Mouse (Mus musculus) kidney, embryonic 14.5 days (tissue): Measurements from ENCODE around the gene Prrc2a. TPM values are rescaled to one million over a fixed set of nuclear protein-coding genes. Genes with fewer than 3 reads are reported as not detected.
A peak's percentile ranks its signal among the peaks of the same experiment; 100 is the strongest.

Experiments
- ATAC-seq: fragments of 200-750 bp; cut with Nextera tagmentation; 2 replicates; pipeline ENCODE4 v1.8.0; 2017; ENCODE audit warnings: moderate number of reproducible peaks, mild to moderate bottlenecking, moderate TSS enrichment, moderate library complexity; ENCODE audit not compliant: low FRiP score, low TSS enrichment
- H3K27ac ChIP-seq: fragments of 300-500 bp; sonication (generic); 2 replicates; pipeline ENCODE4 v1.5.1; 2014; ENCODE audit warnings: low read depth, mild to moderate bottlenecking, low read length, moderate library complexity, mixed read lengths
- H3K27me3 ChIP-seq: fragments of 300-500 bp; sonication (generic); 2 replicates; pipeline ENCODE4 v1.6.1; 2014; ENCODE audit warnings: mild to moderate bottlenecking, low read length; ENCODE audit not compliant: control insufficient read depth, insufficient read depth
- H3K36me3 ChIP-seq: fragments of 300-500 bp; sonication (generic); 2 replicates; pipeline ENCODE4 v1.6.1; 2014; ENCODE audit warnings: low read length, mixed read lengths; ENCODE audit not compliant: control insufficient read depth, insufficient read depth
- H3K4me1 ChIP-seq: fragments of 300-500 bp; sonication (generic); 2 replicates; pipeline ENCODE4 v1.6.1; 2014; ENCODE audit warnings: low read length, mixed read lengths; ENCODE audit not compliant: control insufficient read depth, insufficient read depth
- H3K4me2 ChIP-seq: fragments of 300-500 bp; sonication (generic); replicated peaks from 2 replicates; pipeline ENCODE4 v1.6.1; 2014; ENCODE audit warnings: low read depth, mild to moderate bottlenecking, low read length
- H3K4me3 ChIP-seq: fragments of 300-500 bp; sonication (generic); 2 replicates; pipeline ENCODE4 v1.5.1; 2014; ENCODE audit warnings: mild to moderate bottlenecking, low read length
- H3K9ac ChIP-seq: fragments of 300-500 bp; sonication (generic); 2 replicates; pipeline ENCODE4 v1.6.1; 2014; ENCODE audit warnings: low read depth, mild to moderate bottlenecking, low read length, moderate library complexity
- H3K9me3 ChIP-seq: fragments of 300-500 bp; sonication (generic); 2 replicates; pipeline ENCODE4 v1.6.1; 2016; ENCODE audit warnings: low read length; ENCODE audit not compliant: control insufficient read depth
- WGBS: fragments of 180-500 bp; shearing (Covaris S2); extraction: QIAGEN DNeasy Blood & Tissue Kit; methylation state at CpG from one replicate; pipeline ENCODE4 v1.1.7; 2014; 5-methylcytosine and 5-hydroxymethylcytosine counted together
- polyA plus RNA-seq: library from polyadenylated mRNA; unstranded; fragments of >200 nt; fragmentation: Nextera tagmentation; extraction: Ambion mirVana; gene quantifications from 2 replicates; pipeline ENCODE4 v1.2.1, GENCODE M21; 2014

The Prrc2a gene
- polyA plus RNA-seq: 248 and 262 TPM in 2 replicates

DNA sequence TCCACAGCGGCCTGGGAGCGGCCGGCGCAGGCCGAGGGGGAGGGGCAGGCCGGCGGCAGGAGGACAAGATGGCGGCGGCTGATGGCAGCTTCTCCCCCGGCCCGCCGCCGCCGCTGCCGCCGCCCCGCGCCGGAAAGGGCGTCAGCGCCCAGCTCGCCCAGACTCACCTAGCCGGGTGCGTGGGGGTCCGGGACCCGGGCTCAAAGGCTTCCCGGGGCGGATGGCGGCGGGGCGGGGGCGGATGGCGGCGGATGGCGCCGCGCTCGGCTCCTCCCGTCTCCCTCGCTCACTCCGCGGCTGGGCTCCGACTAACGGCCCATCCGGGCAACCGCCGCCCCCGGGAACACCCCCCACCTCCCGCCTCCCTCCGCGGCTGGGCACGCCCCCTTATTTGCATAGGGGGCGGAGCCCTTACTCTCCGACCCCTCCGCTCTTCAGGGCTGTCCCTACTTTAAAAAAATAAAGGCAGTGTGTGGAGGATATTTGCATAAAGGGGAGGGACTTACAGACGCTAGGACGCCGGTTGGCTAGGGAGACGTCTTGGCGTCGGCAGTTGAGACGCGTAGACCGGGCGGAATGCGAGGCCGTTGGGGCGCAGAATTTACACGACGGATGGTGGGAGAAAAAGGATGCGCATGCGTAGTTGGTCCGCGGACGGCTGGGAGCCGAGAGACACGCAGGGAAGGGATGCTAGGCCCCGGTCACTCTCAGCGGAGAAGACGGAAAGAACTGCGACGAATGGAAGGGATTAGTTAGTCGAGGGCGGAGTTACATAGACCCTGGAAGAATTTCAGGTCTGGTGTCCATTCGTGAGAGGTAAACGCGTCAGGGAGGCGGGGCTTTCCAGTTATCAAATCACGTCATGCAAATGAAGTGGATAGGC lies at the start of gene Prrc2a:
Gene Prrc2a, minus strand, starts transcription at position 330 of the 883 bp plus-strand sequence.
- peak; percentile 97 for ATAC-seq

DNA sequence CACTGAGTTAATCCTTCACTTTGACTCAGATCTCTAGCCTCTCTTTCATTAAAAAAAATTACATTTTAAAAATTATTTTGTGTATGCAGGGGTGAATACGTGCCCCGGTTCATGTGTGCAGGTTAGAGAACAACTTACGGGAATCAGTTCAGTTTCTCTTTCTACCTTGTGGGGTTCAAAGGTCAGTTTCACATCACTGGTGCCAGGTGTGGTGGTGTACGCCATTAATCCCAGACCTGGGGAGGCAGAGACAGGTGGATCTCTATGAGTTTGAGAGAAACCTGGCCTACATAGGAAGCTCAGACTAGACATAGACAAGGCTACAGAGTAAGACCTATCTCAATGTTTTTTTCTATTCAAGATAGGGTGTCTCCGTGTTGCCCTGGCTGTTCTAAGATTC lies 48.4 kb upstream of the Prrc2a start:
- H3K4me3 ChIP-seq: no peak overlapping the region
- no peak overlapping the region for H3K4me2 ChIP-seq
- no peak overlapping the region for H3K9ac ChIP-seq
- no peaks in the 10 kb centered on the region for H3K36me3 ChIP-seq
- 88% methylated on average over 5 of the region's 5 CpGs for WGBS
- no peaks in the 10 kb centered on the region for H3K4me1 ChIP-seq
- no peaks in the 10 kb centered on the region for H3K27me3 ChIP-seq
- ATAC-seq: no peak
- H3K27ac ChIP-seq: no peak overlapping the region
- no peaks in the 10 kb centered on the region for H3K9me3 ChIP-seq

More for the DNA sequence above, at the start of gene Prrc2a:
- Histone ChIP-seq H3K27ac (peak within 1 kb of the TSS; percentile 96), H3K9me3 (no peaks in the 10 kb centered on the region), H3K4me1 (peaks cover 20% of the 10 kb centered on the region; the same call in 1 of the 2 replicates), H3K27me3 (no peaks in the 10 kb centered on the region), H3K9ac (peak within 1 kb of the TSS; percentile 97), H3K36me3 (peaks cover 28% of the 10 kb centered on the region), H3K4me2 (peak within 1 kb of the TSS; percentile 98), H3K4me3 (peak within 1 kb of the TSS; percentile 87)
- WGBS: under 1% methylated on average over 66 of the region's 89 CpGs

DNA sequence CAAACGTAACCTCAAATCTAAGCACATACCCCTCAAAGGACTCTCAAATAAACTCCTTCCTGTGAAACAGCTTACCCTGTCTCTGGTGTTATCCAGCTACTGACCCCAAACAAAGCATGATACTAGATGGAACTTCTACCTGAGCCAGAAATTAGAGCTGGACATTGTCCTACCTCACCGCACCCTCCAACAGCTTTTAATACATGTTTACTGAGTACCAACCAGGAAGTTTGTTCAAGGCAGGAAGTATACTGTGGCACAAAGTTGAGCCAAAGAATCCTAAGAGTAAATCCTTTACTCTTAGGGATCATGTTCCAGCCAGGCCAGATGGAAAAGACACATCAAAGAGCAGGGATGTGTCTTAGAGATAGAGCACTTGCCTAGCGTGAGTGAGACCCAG lies 45.9 kb upstream of the Prrc2a start:
- H3K4me2 ChIP-seq: no peak overlapping the region
- no peak overlapping the region for H3K27ac ChIP-seq
- no peaks in the 10 kb centered on the region for H3K36me3 ChIP-seq
- no peak overlapping the region for H3K9ac ChIP-seq
- no peak for ATAC-seq
- H3K27me3 ChIP-seq: no peaks in the 10 kb centered on the region
- 48% methylated on average over 3 of the region's 3 CpGs for WGBS
- no peaks in the 10 kb centered on the region for H3K4me1 ChIP-seq
- H3K9me3 ChIP-seq: no peaks in the 10 kb centered on the region
- no peak overlapping the region for H3K4me3 ChIP-seq

DNA sequence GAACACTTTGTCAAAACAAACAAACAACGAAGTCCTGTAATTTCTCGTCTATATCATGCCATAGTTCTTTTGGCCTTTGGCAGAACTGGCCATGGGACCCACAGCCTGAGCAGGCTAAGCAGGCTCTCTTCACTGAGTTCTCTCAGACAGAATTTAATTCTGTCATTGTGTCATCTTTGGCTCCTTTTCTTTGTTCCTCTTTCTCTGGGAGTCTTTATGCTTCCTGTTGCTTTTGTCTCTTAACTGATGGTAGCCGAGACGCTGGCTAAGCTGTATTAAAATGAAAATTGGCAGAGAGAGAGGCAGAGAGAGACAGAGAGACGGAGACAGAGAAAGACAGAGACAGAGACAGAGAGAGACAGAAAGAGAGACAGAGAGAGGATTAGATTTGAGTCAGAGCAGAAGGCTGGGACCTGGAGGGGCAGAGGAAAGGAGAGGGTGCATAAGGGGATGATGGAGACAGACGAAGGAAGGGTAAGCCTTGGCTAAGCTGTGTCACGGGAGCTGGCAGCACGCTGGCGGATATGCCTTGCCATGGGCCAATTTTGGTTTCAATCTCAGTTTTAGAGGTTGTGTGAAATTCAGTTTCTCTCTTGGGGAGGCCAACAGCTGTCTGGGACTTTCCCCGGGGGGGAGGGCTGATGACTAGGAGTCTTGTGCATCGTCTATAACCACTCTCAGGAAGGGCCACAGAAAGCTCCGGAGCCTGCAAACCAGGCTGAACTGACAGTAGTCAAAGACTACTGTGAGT lies 45.3 kb upstream of the Prrc2a start:
- no peak overlapping the region for H3K4me2 ChIP-seq
- H3K9ac ChIP-seq: no peak overlapping the region
- 84% methylated on average over 12 of the region's 12 CpGs for WGBS
- no peaks in the 10 kb centered on the region for H3K4me1 ChIP-seq
- H3K36me3 ChIP-seq: no peaks in the 10 kb centered on the region
- no peak overlapping the region for H3K4me3 ChIP-seq
- no peaks in the 10 kb centered on the region for H3K9me3 ChIP-seq
- H3K27me3 ChIP-seq: no peaks in the 10 kb centered on the region
- no peak for ATAC-seq
- no peak overlapping the region for H3K27ac ChIP-seq

DNA sequence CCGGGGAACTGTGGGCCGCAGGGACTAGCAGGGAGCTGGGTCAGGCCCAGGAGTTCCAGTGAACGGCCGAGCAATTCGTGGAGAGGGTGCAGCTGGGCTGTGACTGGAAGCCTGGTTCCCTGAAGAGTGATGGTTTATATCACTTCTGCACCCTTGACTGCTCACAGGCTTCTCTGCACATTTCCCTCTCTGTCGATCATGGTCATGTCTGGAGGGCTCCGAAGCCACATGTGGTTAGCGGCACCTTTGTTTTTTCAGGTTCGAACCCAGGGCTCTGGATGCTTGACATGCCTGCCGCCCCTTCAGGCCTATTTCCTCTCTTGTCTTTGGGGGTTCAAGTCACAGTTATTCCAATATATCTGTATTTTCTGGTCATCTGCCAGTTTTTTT lies 40.7 kb upstream of the Prrc2a start:
- Histone ChIP-seq H3K9me3 (no peaks in the 10 kb centered on the region), H3K36me3 (no peaks in the 10 kb centered on the region), H3K4me1 (no peaks in the 10 kb centered on the region), H3K27ac (no peak overlapping the region), H3K9ac (no peak overlapping the region), H3K4me2 (no peak overlapping the region), H3K27me3 (peaks cover 17% of the 10 kb centered on the region; the same call in 1 of the 2 replicates), H3K4me3 (no peak overlapping the region)
- 47% methylated on average over 10 of the region's 10 CpGs for WGBS
- peak; percentile 35; the same call in 1 of the 2 replicates for ATAC-seq

DNA sequence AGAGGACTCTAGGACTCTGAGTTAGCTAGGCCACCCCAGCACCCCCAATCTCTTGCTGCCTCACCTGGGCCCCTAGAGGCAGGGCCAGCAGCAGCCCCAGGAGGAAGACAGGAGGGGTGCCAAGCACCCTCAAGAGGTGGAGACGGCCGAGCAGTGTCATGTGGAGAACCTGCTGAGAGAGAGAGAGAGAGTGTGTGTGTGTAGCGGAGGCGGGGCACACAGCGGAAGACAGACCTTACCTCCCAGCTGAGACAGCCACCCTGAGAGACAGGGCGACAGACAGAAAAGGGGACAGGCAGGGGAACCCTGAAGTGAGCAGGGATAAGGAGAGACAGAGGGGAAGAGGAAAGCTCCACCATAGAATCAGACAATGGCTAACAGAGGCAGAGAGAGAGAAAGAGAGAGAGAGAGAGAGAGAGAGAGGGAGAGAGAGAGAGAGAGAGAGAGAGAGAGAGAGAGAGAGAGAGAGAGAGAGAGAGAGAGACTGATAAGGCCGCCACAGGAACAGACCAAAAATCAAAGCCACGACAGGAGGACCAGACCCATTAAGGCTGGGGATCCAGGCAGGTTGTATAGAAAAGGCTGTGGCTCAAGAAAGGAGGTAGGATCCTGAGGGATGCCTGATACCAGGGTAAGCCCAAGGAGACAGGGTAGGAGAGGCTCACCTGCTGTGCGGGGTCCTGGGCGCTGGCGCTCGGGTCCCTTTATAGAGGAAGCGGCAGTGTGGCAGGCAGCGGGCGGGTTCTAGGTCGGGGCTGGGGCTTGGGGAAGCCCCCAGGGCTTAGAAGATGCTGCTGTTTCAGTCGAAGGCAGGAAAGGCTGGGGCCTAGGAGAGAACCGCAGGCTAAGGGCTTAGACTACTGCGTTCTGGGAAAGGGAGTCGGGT lies 40.0 kb upstream of the Prrc2a start, which contains the start of gene Lta:
Gene Lta, minus strand, starts transcription at position 858 of the 886 bp plus-strand sequence.
- Histone ChIP-seq H3K4me2 (no peak within 1 kb of the TSS), H3K27me3 (peaks cover 17% of the 10 kb centered on the region; the same call in 1 of the 2 replicates), H3K4me1 (no peaks in the 10 kb centered on the region), H3K4me3 (no peak within 1 kb of the TSS), H3K36me3 (no peaks in the 10 kb centered on the region), H3K9me3 (no peaks in the 10 kb centered on the region), H3K9ac (no peak within 1 kb of the TSS), H3K27ac (no peak within 1 kb of the TSS)
- ATAC-seq: 0 out of 2 replicates have a peak, but pooled peaks have one; percentile 6
- WGBS: 39% methylated on average over 20 of the region's 20 CpGs

DNA sequence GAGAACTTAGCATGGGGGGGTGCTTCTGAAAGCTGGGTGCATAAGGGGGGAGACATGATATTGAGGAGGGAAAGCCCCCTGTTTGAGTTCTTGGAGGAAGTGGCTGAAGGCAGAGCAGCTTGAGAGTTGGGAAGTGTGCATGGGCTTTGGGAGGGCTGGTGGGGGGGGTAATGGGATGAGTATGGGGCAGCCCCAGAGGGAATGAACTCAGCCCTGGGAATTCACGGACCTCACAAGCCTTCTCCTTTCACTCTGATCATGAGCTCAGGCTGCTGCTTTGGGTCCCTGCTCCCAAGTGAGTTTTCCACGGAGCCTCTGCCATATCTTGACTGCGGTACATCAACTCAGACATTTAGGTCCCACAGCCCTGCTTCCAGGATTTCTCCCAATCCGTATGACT lies 37.7 kb upstream of the Prrc2a start:
- 81% methylated on average over 4 of the region's 4 CpGs for WGBS
- no peak overlapping the region for H3K4me2 ChIP-seq
- H3K9me3 ChIP-seq: no peaks in the 10 kb centered on the region
- H3K27me3 ChIP-seq: peaks cover 22% of the 10 kb centered on the region
- no peak overlapping the region for H3K27ac ChIP-seq
- no peak overlapping the region for H3K4me3 ChIP-seq
- no peaks in the 10 kb centered on the region for H3K4me1 ChIP-seq
- no peak overlapping the region for H3K9ac ChIP-seq
- no peaks in the 10 kb centered on the region for H3K36me3 ChIP-seq
- ATAC-seq: no peak

DNA sequence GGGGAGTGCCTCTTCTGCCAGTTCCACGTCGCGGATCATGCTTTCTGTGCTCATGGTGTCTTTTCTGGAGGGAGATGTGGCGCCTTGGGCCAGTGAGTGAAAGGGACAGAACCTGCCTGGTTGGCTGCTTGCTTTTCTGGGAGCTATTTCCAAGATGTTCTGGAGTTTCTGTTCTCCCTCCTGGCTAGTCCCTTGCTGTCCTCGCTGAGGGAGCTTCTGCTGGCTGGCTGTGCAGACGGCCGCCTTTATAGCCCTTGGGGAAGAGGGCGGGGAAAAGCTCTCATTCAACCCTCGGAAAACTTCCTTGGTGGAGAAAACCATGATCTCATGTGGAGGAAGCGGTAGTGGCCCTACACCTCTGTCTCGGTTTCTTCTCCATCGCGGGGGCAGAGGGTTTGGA lies 37.1 kb upstream of the Prrc2a start, which contains the start of gene Tnf:
Gene Tnf, minus strand, starts transcription at position 221 of the 400 bp plus-strand sequence.
- H3K27me3 ChIP-seq: peaks cover 27% of the 10 kb centered on the region
- no peak within 1 kb of the TSS for H3K4me3 ChIP-seq
- WGBS: 28% methylated on average over 13 of the region's 13 CpGs

More for the DNA sequence above, 37.1 kb upstream of the Prrc2a start, which contains the start of gene Tnf:
- H3K27ac ChIP-seq: no peak within 1 kb of the TSS
- H3K4me2 ChIP-seq: no peak within 1 kb of the TSS
- H3K36me3 ChIP-seq: no peaks in the 10 kb centered on the region
- no peaks in the 10 kb centered on the region for H3K4me1 ChIP-seq
- H3K9ac ChIP-seq: no peak within 1 kb of the TSS
- no peaks in the 10 kb centered on the region for H3K9me3 ChIP-seq
- ATAC-seq: no peak
